Mouse (Mus musculus): ENCODE measurements around the gene Gm3532.
"Not testable (repeated sequence)": the region's sequence is repeated elsewhere in the genome, so short reads cannot be mapped to it uniquely, and the experiment has no call there.

The Gm3532 gene

DNA sequence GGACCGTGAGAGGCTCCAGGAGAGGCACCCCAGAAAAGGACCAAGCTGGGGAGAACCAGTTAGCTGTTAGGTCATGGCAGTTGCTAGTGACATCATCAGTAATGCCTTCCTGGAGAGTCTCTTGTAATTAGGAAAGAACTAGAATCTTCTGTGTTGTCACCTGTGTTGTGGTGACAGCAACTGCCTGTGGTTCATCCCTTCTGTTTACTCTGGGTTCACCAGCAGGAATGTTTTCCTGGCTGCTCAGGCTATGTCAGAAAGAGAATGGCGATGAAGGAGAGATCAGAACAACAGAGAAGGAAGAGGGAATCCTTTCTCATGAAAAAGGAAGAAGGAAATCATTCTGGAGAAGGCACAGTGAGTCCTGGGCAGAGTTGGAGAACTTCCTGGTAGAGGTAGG is at the start of gene Gm3532:
Gene Gm3532 (plus strand): TSS at position 301 of the 400 bp plus-strand sequence.
- DNase-seq (ENCODE audit: extremely low read depth, insufficient read length, low spot score) = not testable (repeated sequence)

DNA sequence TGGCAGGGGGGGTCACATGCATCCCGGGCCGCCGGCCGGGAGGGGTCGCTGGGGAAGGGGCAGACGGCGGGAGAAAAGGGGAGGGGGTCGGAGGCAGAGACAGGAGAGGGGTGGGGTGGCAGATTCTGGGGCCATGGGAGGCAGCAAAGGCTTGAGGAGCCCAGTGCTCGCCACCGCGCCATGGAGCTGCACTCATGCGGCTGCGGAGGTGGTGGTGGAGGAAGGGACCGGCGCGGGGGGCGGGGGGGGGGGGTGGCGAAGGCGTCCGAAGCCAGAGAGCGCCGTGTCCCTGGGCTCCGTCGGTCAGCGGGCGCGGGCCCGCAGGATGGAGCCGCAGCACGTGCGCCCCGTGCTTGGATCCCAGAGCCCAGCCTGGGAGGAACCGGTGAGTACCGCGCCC is 36.9 kb upstream of the Gm3532 start, which contains the start of gene Gm3488:
Gene Gm3488 (plus strand): TSS at position 301 of the 400 bp plus-strand sequence.
- not testable (repeated sequence) for DNase-seq (ENCODE audit: extremely low read depth, insufficient read length, low spot score)
